Mouse (Mus musculus) forebrain, embryonic 10.5 days (tissue): ENCODE measurements around the gene Eepd1. TPM values are rescaled to one million over a fixed set of nuclear protein-coding genes. Genes with fewer than 3 reads are reported as not detected.

Source experiments
- DNase-seq: peaks from one replicate; pipeline ENCODE4 v3.0.0-alpha.2; 2017; ENCODE audit warnings: low spot score; ENCODE audit errors: extremely low spot score
- H3K27ac ChIP-seq: fragments of 300-500 bp; sonication (generic); 2 replicates; pipeline ENCODE4 v1.5.1; 2016; ENCODE audit warnings: mild to moderate bottlenecking
- H3K27me3 ChIP-seq: fragments of 300-500 bp; sonication (generic); 2 replicates; pipeline ENCODE4 v1.6.1; 2016; ENCODE audit warnings: mild to moderate bottlenecking; ENCODE audit not compliant: poor library complexity, severe bottlenecking
- H3K36me3 ChIP-seq: fragments of 300-500 bp; sonication (generic); replicated peaks from 2 replicates; pipeline ENCODE4 v1.6.1; 2016; ENCODE audit warnings: mild to moderate bottlenecking, moderate library complexity
- H3K4me1 ChIP-seq: fragments of 300-500 bp; sonication (generic); 2 replicates; pipeline ENCODE4 v1.6.1; 2016
- H3K4me3 ChIP-seq: fragments of 300-500 bp; sonication (generic); 2 replicates; pipeline ENCODE4 v1.5.1; 2016; ENCODE audit warnings: mild to moderate bottlenecking, moderate library complexity
- H3K9me3 ChIP-seq: fragments of 300-500 bp; sonication (generic); 2 replicates; pipeline ENCODE4 v1.6.1; 2016; ENCODE audit warnings: mild to moderate bottlenecking, moderate library complexity
- WGBS: fragments of 180-500 bp; shearing (Covaris S2); methylation state at CpG from one replicate; pipeline ENCODE4 v1.1.7; 2016; 5-methylcytosine and 5-hydroxymethylcytosine counted together
- polyA plus RNA-seq: library from polyadenylated mRNA; unstranded; fragments of >200 nt; fragmentation: Nextera tagmentation; extraction: Ambion mirVana; gene quantifications from 2 replicates; pipeline ENCODE4 v1.2.1, GENCODE M21; 2016

Eepd1 gene
- polyA plus RNA-seq, 1 experiment from 2014 or later: 11.6 TPM

- Histone ChIP-seq H3K36me3 (no peaks in the 10 kb centered on the region), H3K9me3 (no peaks in the 10 kb centered on the region), H3K4me3 (no peak overlapping the region), H3K27me3 (no peaks in the 10 kb centered on the region), H3K27ac (no peak overlapping the region), H3K4me1 (peaks cover 5% of the 10 kb centered on the region; the same call in 1 of the 2 replicates)
- WGBS: 92% methylated on average over 10 of the region's 10 CpGs
- no peak for DNase-seq
Observed at GRCm38 (mm10) chr9:25495601-25496000, 14.3 kb downstream of the Eepd1 start.

GRCm38 (mm10) chr9:25496196-25496595, 14.8 kb downstream of the Eepd1 start:
- 90% methylated on average over 4 of the region's 4 CpGs for WGBS
- DNase-seq: no peak

GRCm38 (mm10) chr9:25496703-25497102, 15.4 kb downstream of the Eepd1 start:
- 0 out of 2 replicates have a peak, but pooled peaks cover 3% of the 10 kb centered on the region for H3K4me1 ChIP-seq
- 84% methylated on average over 2 of the region's 2 CpGs for WGBS

More at GRCm38 (mm10) chr9:25496196-25496595, 14.8 kb downstream of the Eepd1 start:
- no peaks in the 10 kb centered on the region for H3K27me3 ChIP-seq
- H3K9me3 ChIP-seq: no peaks in the 10 kb centered on the region
- no peak overlapping the region for H3K27ac ChIP-seq
- H3K4me1 ChIP-seq: 0 out of 2 replicates have a peak, but pooled peaks cover 3% of the 10 kb centered on the region
- no peaks in the 10 kb centered on the region for H3K36me3 ChIP-seq
- H3K4me3 ChIP-seq: no peak overlapping the region

GRCm38 (mm10) chr9:25498770-25499169, 17.4 kb downstream of the Eepd1 start:
- Histone ChIP-seq H3K9me3 (no peaks in the 10 kb centered on the region), H3K36me3 (no peaks in the 10 kb centered on the region), H3K27ac (no peak overlapping the region), H3K27me3 (no peaks in the 10 kb centered on the region), H3K4me3 (no peak overlapping the region), H3K4me1 (0 out of 2 replicates have a peak, but pooled peaks cover 3% of the 10 kb centered on the region)
- DNase-seq: no peak
- whole genome bisulfite sequencing: 84% methylated on average over 4 of the region's 4 CpGs

More at GRCm38 (mm10) chr9:25496703-25497102, 15.4 kb downstream of the Eepd1 start:
- H3K9me3 ChIP-seq: no peaks in the 10 kb centered on the region
- no peaks in the 10 kb centered on the region for H3K36me3 ChIP-seq
- no peak overlapping the region for H3K4me3 ChIP-seq
- no peak for DNase-seq
- no peak overlapping the region for H3K27ac ChIP-seq
- H3K27me3 ChIP-seq: no peaks in the 10 kb centered on the region

GRCm38 (mm10) chr9:25499306-25499705, 18.0 kb downstream of the Eepd1 start:
- 69% methylated on average over 3 of the region's 3 CpGs for WGBS
- H3K27ac ChIP-seq: no peak overlapping the region

GRCm38 (mm10) chr9:25500031-25500430, 18.7 kb downstream of the Eepd1 start:
- 78% methylated on average over 2 of the region's 2 CpGs for WGBS

More at GRCm38 (mm10) chr9:25499306-25499705, 18.0 kb downstream of the Eepd1 start:
- Histone ChIP-seq H3K27me3 (no peaks in the 10 kb centered on the region), H3K4me3 (no peak overlapping the region), H3K9me3 (no peaks in the 10 kb centered on the region), H3K4me1 (0 out of 2 replicates have a peak, but pooled peaks cover 3% of the 10 kb centered on the region), H3K36me3 (no peaks in the 10 kb centered on the region)
- no peak for DNase-seq

GRCm38 (mm10) chr9:25508825-25509224, 27.5 kb downstream of the Eepd1 start:
- H3K27me3 ChIP-seq: no peaks in the 10 kb centered on the region
- H3K27ac ChIP-seq: no peak overlapping the region
- no peak overlapping the region for H3K4me3 ChIP-seq
- H3K9me3 ChIP-seq: no peaks in the 10 kb centered on the region
- 92% methylated on average over 3 of the region's 3 CpGs for WGBS
- no peak for DNase-seq
- H3K4me1 ChIP-seq: peaks cover 8% of the 10 kb centered on the region
- no peaks in the 10 kb centered on the region for H3K36me3 ChIP-seq

More at GRCm38 (mm10) chr9:25500031-25500430, 18.7 kb downstream of the Eepd1 start:
- H3K27me3 ChIP-seq: no peaks in the 10 kb centered on the region
- H3K9me3 ChIP-seq: no peaks in the 10 kb centered on the region
- H3K36me3 ChIP-seq: no peaks in the 10 kb centered on the region
- peaks cover 6% of the 10 kb centered on the region for H3K4me1 ChIP-seq
- no peak for DNase-seq
- H3K4me3 ChIP-seq: no peak overlapping the region
- no peak overlapping the region for H3K27ac ChIP-seq

GRCm38 (mm10) chr9:25510572-25510971, 29.2 kb downstream of the Eepd1 start:
- 91% methylated on average over 11 of the region's 11 CpGs for WGBS
- Histone ChIP-seq H3K27ac (no peak overlapping the region), H3K27me3 (no peaks in the 10 kb centered on the region), H3K9me3 (no peaks in the 10 kb centered on the region), H3K4me3 (no peak overlapping the region), H3K36me3 (no peaks in the 10 kb centered on the region), H3K4me1 (no peaks in the 10 kb centered on the region)
- DNase-seq: no peak

GRCm38 (mm10) chr9:25513050-25513449, 31.7 kb downstream of the Eepd1 start:
- H3K36me3 ChIP-seq: no peaks in the 10 kb centered on the region
- DNase-seq: no peak
- no peak overlapping the region for H3K4me3 ChIP-seq
- no peaks in the 10 kb centered on the region for H3K27me3 ChIP-seq
- WGBS: 91% methylated on average over 2 of the region's 2 CpGs
- H3K9me3 ChIP-seq: no peaks in the 10 kb centered on the region
- H3K4me1 ChIP-seq: peaks cover 3% of the 10 kb centered on the region
- no peak overlapping the region for H3K27ac ChIP-seq

GRCm38 (mm10) chr9:25513556-25513955, 32.2 kb downstream of the Eepd1 start:
- 87% methylated on average over 3 of the region's 3 CpGs for WGBS
- Histone ChIP-seq H3K4me3 (no peak overlapping the region), H3K27me3 (no peaks in the 10 kb centered on the region), H3K36me3 (no peaks in the 10 kb centered on the region), H3K4me1 (peaks cover 6% of the 10 kb centered on the region), H3K9me3 (no peaks in the 10 kb centered on the region), H3K27ac (no peak overlapping the region)
- no peak for DNase-seq

GRCm38 (mm10) chr9:25516640-25517039, 35.3 kb downstream of the Eepd1 start:
- H3K9me3 ChIP-seq: no peaks in the 10 kb centered on the region
- no peaks in the 10 kb centered on the region for H3K36me3 ChIP-seq
- peaks cover 20% of the 10 kb centered on the region for H3K4me1 ChIP-seq
- no peaks in the 10 kb centered on the region for H3K27me3 ChIP-seq
- no peak for DNase-seq
- H3K27ac ChIP-seq: no peak overlapping the region
- WGBS: 91% methylated on average over 7 of the region's 7 CpGs
- no peak overlapping the region for H3K4me3 ChIP-seq

GRCm38 (mm10) chr9:25517982-25518381, 36.6 kb downstream of the Eepd1 start:
- H3K4me1 ChIP-seq: peaks cover 20% of the 10 kb centered on the region
- peak overlapping the region; percentile 30; the same call in 1 of the 2 replicates for H3K27ac ChIP-seq
- WGBS: 39% methylated on average over 4 of the region's 4 CpGs
- no peak overlapping the region for H3K4me3 ChIP-seq
- H3K36me3 ChIP-seq: no peaks in the 10 kb centered on the region
- peak; percentile 27 for DNase-seq
- H3K27me3 ChIP-seq: no peaks in the 10 kb centered on the region
- no peaks in the 10 kb centered on the region for H3K9me3 ChIP-seq

- 65% methylated on average over 6 of the region's 6 CpGs for WGBS
- Histone ChIP-seq H3K4me3 (no peak overlapping the region), H3K27me3 (no peaks in the 10 kb centered on the region), H3K9me3 (no peaks in the 10 kb centered on the region), H3K4me1 (peaks cover 20% of the 10 kb centered on the region), H3K27ac (peak overlapping the region; percentile 56; the same call in 1 of the 2 replicates), H3K36me3 (no peaks in the 10 kb centered on the region)
- no peak for DNase-seq
Observed at GRCm38 (mm10) chr9:25519193-25519592, 37.8 kb downstream of the Eepd1 start.

GRCm38 (mm10) chr9:25520826-25521225, 39.5 kb downstream of the Eepd1 start:
- WGBS: 89% methylated on average over 7 of the region's 7 CpGs
- no peak overlapping the region for H3K4me3 ChIP-seq
- H3K36me3 ChIP-seq: no peaks in the 10 kb centered on the region
- H3K4me1 ChIP-seq: peaks cover 20% of the 10 kb centered on the region
- H3K27me3 ChIP-seq: no peaks in the 10 kb centered on the region
- H3K27ac ChIP-seq: no peak overlapping the region
- no peaks in the 10 kb centered on the region for H3K9me3 ChIP-seq
- DNase-seq: no peak
